In the genomic region with DNA sequence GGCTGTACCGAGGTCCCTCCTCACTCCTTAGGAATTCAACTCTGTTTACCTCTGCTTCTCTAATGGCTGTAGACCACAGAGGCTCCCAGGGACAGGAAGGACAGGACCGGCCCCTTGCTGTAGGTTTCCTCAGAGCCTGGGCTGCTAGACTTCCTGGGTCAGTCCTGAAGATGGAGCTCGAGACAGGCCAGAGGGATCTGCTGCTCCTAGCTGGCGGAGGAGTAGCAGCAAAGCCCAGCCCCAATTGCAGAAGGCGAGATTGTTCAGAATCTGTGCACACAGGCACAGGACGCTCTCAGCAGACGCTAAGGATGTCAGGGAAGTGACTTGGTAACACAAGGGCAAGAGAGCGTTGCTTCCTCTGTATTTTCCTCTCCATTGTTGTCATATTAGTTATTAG, we compare ENCODE assay signal across 8 mouse cellular contexts.
DNase-seq lines count a peak whose midpoint lies in the region; ATAC-seq and TF ChIP-seq lines count a peak whose summit lies in the region.

No protein-coding gene starts in this region.

- peak; percentile 92 for TF ChIP-seq CTCF in Patski (IDR thresholded peaks at IDR 0.05)

- CTCF ChIA-PET in Patski (lab: Charles Lee), result interaction anchor here (0.9 to 6.9 kb wide), 7 partner anchors 85 to 305 kb away, joined by 3 to 44 read pairs (median 3); no protein-coding TSS in a partner anchor

- WGBS in hindbrain, embryonic 16.5 days, result 30% methylated on average over 8 of the region's 8 CpGs

- H3K4me2 ChIP-seq in hindbrain, embryonic 16.5 days (ENCODE audit: low read length), result no peak overlapping the region

- peak; percentile 44 for DNase-seq in Patski (ENCODE audit: low read depth, low spot score)
- DNase-seq in cerebellum, postnatal 25 days, result peak; percentile 75 to 84
- peak; percentile 54 for DNase-seq in gastrocnemius, postnatal 10 days
- DNase-seq in left cerebral cortex, adult 8-10 months (ENCODE audit: low spot score in 2 of 2), result peak; percentile 12 to 23
- DNase-seq in mesoderm, embryonic 11.5 days (ENCODE audit: low read depth, low spot score), result peak; percentile 61
- DNase-seq in right cerebral cortex, postnatal 25 days, result peak; percentile 33
- no peak for DNase-seq in T-cell, adult 2 months (ENCODE audit: low spot score)

- ATAC-seq in Patski, result peak; percentile 89
- peak; percentile 89 for ATAC-seq in hindbrain, embryonic 16.5 days

- H3K36me3 ChIP-seq in hindbrain, embryonic 16.5 days (ENCODE audit: control insufficient read depth, insufficient read depth, low read length), result no peaks in the 10 kb centered on the region

- peak overlapping the region; percentile 23; the same call in 1 of the 2 replicates for H3K9ac ChIP-seq in hindbrain, embryonic 16.5 days (ENCODE audit: low read depth, low read length)

- H3K27me3 ChIP-seq in Patski, result no peaks in the 10 kb centered on the region
- no peaks in the 10 kb centered on the region for H3K27me3 ChIP-seq in hindbrain, embryonic 16.5 days (replicated peaks; ENCODE audit: control insufficient read depth, insufficient read depth, low read length)

- H3K4me1 ChIP-seq in hindbrain, embryonic 16.5 days (ENCODE audit: control insufficient read depth, insufficient read depth, low read depth, low read length), result peaks cover 2% of the 10 kb centered on the region; the same call in 1 of the 2 replicates

- POLR2A ChIA-PET in Patski (lab: Charles Lee), result no interaction called here

- no peak overlapping the region for H3K27ac ChIP-seq in hindbrain, embryonic 16.5 days (ENCODE audit: low read depth, low read length)

- H3K4me3 ChIP-seq in hindbrain, embryonic 16.5 days (ENCODE audit: low read length), result no peak overlapping the region

- in situ Hi-C loops in Patski (cut with MboI; ENCODE audit: low pct_unique_long_range_greater_than_20kb), result loop anchor here (5.0 kb wide), 2 partner anchors 223 to 278 kb away; no protein-coding TSS in a partner anchor

- no peaks in the 10 kb centered on the region for H3K9me3 ChIP-seq in hindbrain, embryonic 16.5 days (ENCODE audit: control insufficient read depth, low read length)
